Mouse (Mus musculus) CH12.LX (cell line): ENCODE measurements around the gene Cmtm2b.

Source experiments
- CTCF ChIP-seq, 2 experiments: IDR thresholded peaks in 1 of 2; conservative IDR thresholded peaks in 1 of 2; 2 replicates each; pipeline ENCODE4 v1.5.1; 2011 to 2012; ENCODE audit warnings: low read depth in 2 of 2, low read length in 2 of 2, improper control_type of control experiment in 1 of 2, inconsistent platforms in 1 of 2, mild to moderate bottlenecking in 1 of 2, moderate library complexity in 1 of 2
- E2F4 ChIP-seq: IDR thresholded peaks from 2 replicates; pipeline ENCODE4 v1.6.1; 2011; ENCODE audit warnings: low read depth, low read length, improper control_type of control experiment; ENCODE audit not compliant: insufficient replicate concordance
- EP300 ChIP-seq: IDR thresholded peaks from 2 replicates; pipeline ENCODE4 v1.6.1; 2011; ENCODE audit warnings: low read length, improper control_type of control experiment
- HCFC1 ChIP-seq: IDR thresholded peaks from 2 replicates; pipeline ENCODE4 v1.6.1; 2012; ENCODE audit warnings: low read depth, mild to moderate bottlenecking, inconsistent platforms, low read length, improper control_type of control experiment
- KAT2A ChIP-seq: IDR thresholded peaks from 2 replicates; pipeline ENCODE4 v1.6.1; 2012; ENCODE audit warnings: low read length, improper control_type of control experiment, inconsistent platforms; ENCODE audit not compliant: insufficient replicate concordance
- MEF2A ChIP-seq: IDR thresholded peaks from 2 replicates; pipeline ENCODE4 v1.6.1; 2014; ENCODE audit warnings: low read depth, mild to moderate bottlenecking, inconsistent platforms, low read length, improper control_type of control experiment, borderline replicate concordance
- POLR2A ChIP-seq: IDR thresholded peaks from 2 replicates; pipeline ENCODE4 v1.6.1; 2011; ENCODE audit warnings: low read depth, mild to moderate bottlenecking, improper control_type of control experiment, low read length

DNA sequence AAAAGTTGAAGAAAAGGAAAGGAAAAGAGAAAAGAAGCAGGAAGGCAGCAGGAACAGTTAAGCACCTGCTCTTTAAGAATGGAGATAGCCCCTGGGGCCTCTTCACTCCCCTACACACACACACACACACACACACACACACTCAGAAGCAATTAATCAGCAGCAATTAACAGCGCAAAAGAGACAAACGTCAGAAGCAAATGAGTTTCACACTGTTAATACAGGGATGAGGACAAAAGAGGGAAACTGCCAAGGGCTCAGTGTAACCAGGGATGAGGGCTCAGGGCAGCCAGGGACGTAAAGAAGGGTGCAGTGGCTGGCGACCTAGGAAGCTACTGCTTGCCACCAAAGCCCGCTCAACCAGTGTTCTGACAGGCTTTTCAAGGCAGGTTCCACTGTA, 45.4 kb downstream of the Cmtm2b start:
- TF ChIP-seq POLR2A (no peak), E2F4 (no peak), EP300 (no peak), CTCF (conservative IDR thresholded peaks at IDR 0.05 in 1 of 2, IDR thresholded peaks at IDR 0.05 in 1 of 2; ENCODE audit: low read depth in 2 of 2, low read length in 2 of 2) (no peak), HCFC1 (no peak), KAT2A (no peak), MEF2A (no peak)
